Mouse (Mus musculus) CH12.LX (cell line): ENCODE measurements around the gene Nop2. TPM values are rescaled to one million over a fixed set of nuclear protein-coding genes. Genes with fewer than 3 reads are reported as not detected.

ENCODE experiments used
- DNase-seq: peaks from one replicate; pipeline ENCODE4 v3.0.0-alpha.2; 2013; ENCODE audit errors: extremely low read depth
- H3K27ac ChIP-seq: 2 replicates; pipeline ENCODE4 v1.5.1; 2012; ENCODE audit warnings: low read depth, mild to moderate bottlenecking, control low read depth, moderate library complexity; ENCODE audit not compliant: insufficient read depth
- H3K27me3 ChIP-seq: replicated peaks from 2 replicates; pipeline ENCODE3; 2012; ENCODE audit warnings: inconsistent platforms
- H3K36me3 ChIP-seq, 2 experiments: replicated peaks in 1 of 2; 2 replicates each; pipeline versions ENCODE3 to v1.6.1; 2012; ENCODE audit warnings: inconsistent platforms in 1 of 2, low read length in 1 of 2, mild to moderate bottlenecking in 1 of 2, mixed read lengths in 1 of 2, moderate library complexity in 1 of 2; ENCODE audit not compliant: control insufficient read depth in 1 of 2, insufficient read depth in 1 of 2
- H3K4me1 ChIP-seq, 2 experiments: 2 replicates each; pipeline ENCODE4 v1.6.1; 2012; ENCODE audit warnings: inconsistent platforms in 1 of 2, moderate library complexity in 1 of 2; ENCODE audit not compliant: insufficient read depth in 2 of 2, control insufficient read depth in 1 of 2
- H3K4me2 ChIP-seq: 2 replicates; pipeline ENCODE4 v1.6.1; 2012; ENCODE audit warnings: low read depth, mild to moderate bottlenecking, control low read depth; ENCODE audit not compliant: poor library complexity, insufficient read depth, severe bottlenecking
- H3K4me3 ChIP-seq, 3 experiments: fragments of 150-350 bp in 1 of 3; sonication (generic) in 1 of 3; replicated peaks in 1 of 3; 2 replicates each; pipeline versions ENCODE3 to v1.5.1; 2011 to 2012; ENCODE audit warnings: low read depth in 2 of 3, low read length in 2 of 3, mild to moderate bottlenecking in 2 of 3, moderate library complexity in 2 of 3, control low read depth in 1 of 3, improper control_type of control experiment in 1 of 3, inconsistent platforms in 1 of 3, mixed read lengths in 1 of 3; ENCODE audit not compliant: poor library complexity in 1 of 3
- H3K79me2 ChIP-seq: replicated peaks from 2 replicates; pipeline ENCODE4 v1.6.1; 2012; ENCODE audit warnings: mild to moderate bottlenecking, moderate library complexity; ENCODE audit not compliant: control insufficient read depth, poor library complexity, insufficient read depth, severe bottlenecking; ENCODE audit errors: extremely low read depth
- H3K9ac ChIP-seq: 2 replicates; pipeline ENCODE4 v1.6.1; 2012; ENCODE audit warnings: low read depth, mild to moderate bottlenecking, control low read depth, moderate library complexity; ENCODE audit not compliant: insufficient read depth
- H3K9me3 ChIP-seq: replicated peaks from 2 replicates; pipeline ENCODE3; 2012; ENCODE audit warnings: low read length, inconsistent platforms, mixed read lengths
- BHLHE40 ChIP-seq: IDR thresholded peaks from 2 replicates; pipeline ENCODE4 v1.6.1; 2011; ENCODE audit warnings: mild to moderate bottlenecking, low read depth, low read length, improper control_type of control experiment
- CHD2 ChIP-seq: IDR thresholded peaks from 2 replicates; pipeline ENCODE4 v1.6.1; 2011; ENCODE audit warnings: low read length, improper control_type of control experiment
- E2F4 ChIP-seq: IDR thresholded peaks from 2 replicates; pipeline ENCODE4 v1.6.1; 2011; ENCODE audit warnings: low read depth, low read length, improper control_type of control experiment; ENCODE audit not compliant: insufficient replicate concordance
- ELF1 ChIP-seq: IDR thresholded peaks from 2 replicates; pipeline ENCODE4 v1.6.1; 2014; ENCODE audit warnings: low read depth, mild to moderate bottlenecking, inconsistent platforms, low read length, improper control_type of control experiment
- ETS1 ChIP-seq: conservative IDR thresholded peaks from 2 replicates; pipeline ENCODE4 v1.6.1; 2012; ENCODE audit warnings: low read depth, mild to moderate bottlenecking, inconsistent platforms, low read length, improper control_type of control experiment, moderate library complexity
- GABPA ChIP-seq: IDR thresholded peaks from 2 replicates; pipeline ENCODE4 v1.6.1; 2012; ENCODE audit warnings: low read depth, low read length, improper control_type of control experiment, inconsistent platforms; ENCODE audit not compliant: insufficient replicate concordance
- IRF4 ChIP-seq: IDR thresholded peaks from 2 replicates; pipeline ENCODE4 v1.6.1; 2014; ENCODE audit warnings: low read depth, mild to moderate bottlenecking, inconsistent platforms, low read length, improper control_type of control experiment
- JUN ChIP-seq: IDR thresholded peaks from 2 replicates; pipeline ENCODE4 v1.6.1; 2011; ENCODE audit warnings: low read depth, mild to moderate bottlenecking, low read length, improper control_type of control experiment, moderate library complexity; ENCODE audit not compliant: insufficient read depth
- KAT2A ChIP-seq: IDR thresholded peaks from 2 replicates; pipeline ENCODE4 v1.6.1; 2012; ENCODE audit warnings: low read length, improper control_type of control experiment, inconsistent platforms; ENCODE audit not compliant: insufficient replicate concordance
- MAFK ChIP-seq: IDR thresholded peaks from 2 replicates; pipeline ENCODE4 v1.6.1; 2011; ENCODE audit warnings: low read length, improper control_type of control experiment; ENCODE audit not compliant: insufficient replicate concordance
- MAX ChIP-seq: IDR thresholded peaks from 2 replicates; pipeline ENCODE4 v1.6.1; 2011; ENCODE audit warnings: low read length, improper control_type of control experiment
- MXI1 ChIP-seq: IDR thresholded peaks from 2 replicates; pipeline ENCODE4 v1.6.1; 2011; ENCODE audit warnings: mild to moderate bottlenecking, low read depth, low read length, improper control_type of control experiment
- MYC ChIP-seq: IDR thresholded peaks from 2 replicates; pipeline ENCODE4 v1.6.1; 2011; ENCODE audit warnings: low read depth, mild to moderate bottlenecking, improper control_type of control experiment, low read length
- NRF1 ChIP-seq: IDR thresholded peaks from 2 replicates; pipeline ENCODE4 v1.6.1; 2014; ENCODE audit warnings: low read depth, mild to moderate bottlenecking, inconsistent platforms, low read length, improper control_type of control experiment, moderate library complexity
- RCOR1 ChIP-seq: conservative IDR thresholded peaks from 2 replicates; pipeline ENCODE4 v1.6.1; 2012; ENCODE audit warnings: low read depth, mild to moderate bottlenecking, inconsistent platforms, low read length, improper control_type of control experiment
- SIN3A ChIP-seq: IDR thresholded peaks from 2 replicates; pipeline ENCODE4 v1.6.1; 2012; ENCODE audit warnings: low read length, improper control_type of control experiment, inconsistent platforms
- SMC3 ChIP-seq: IDR thresholded peaks from 2 replicates; pipeline ENCODE4 v1.6.1; 2011; ENCODE audit warnings: low read depth, low read length, improper control_type of control experiment
- TCF12 ChIP-seq: IDR thresholded peaks from 2 replicates; pipeline ENCODE4 v1.6.1; 2014; ENCODE audit warnings: low read depth, mild to moderate bottlenecking, inconsistent platforms, low read length, improper control_type of control experiment
- UBTF ChIP-seq: IDR thresholded peaks from 2 replicates; pipeline ENCODE4 v1.6.1; 2012; ENCODE audit warnings: low read depth, mild to moderate bottlenecking, inconsistent platforms, low read length, improper control_type of control experiment, moderate library complexity
- USF2 ChIP-seq: conservative IDR thresholded peaks from 2 replicates; pipeline ENCODE4 v1.6.1; 2011; ENCODE audit warnings: low read depth, low read length, improper control_type of control experiment
- ZC3H11A ChIP-seq: IDR thresholded peaks from 2 replicates; pipeline ENCODE4 v1.6.1; 2012; ENCODE audit warnings: low read depth, mild to moderate bottlenecking, inconsistent platforms, low read length, improper control_type of control experiment
- ZKSCAN1 ChIP-seq: IDR thresholded peaks from 2 replicates; pipeline ENCODE4 v1.6.1; 2012; ENCODE audit warnings: low read depth, inconsistent platforms, low read length, improper control_type of control experiment, borderline replicate concordance
- ZMIZ1 ChIP-seq: IDR thresholded peaks from 2 replicates; pipeline ENCODE4 v1.6.1; 2012; ENCODE audit warnings: low read depth, mild to moderate bottlenecking, inconsistent platforms, low read length, improper control_type of control experiment
- ZNF384 ChIP-seq: IDR thresholded peaks from 2 replicates; pipeline ENCODE4 v1.6.1; 2012; ENCODE audit warnings: low read depth, low read length, improper control_type of control experiment, inconsistent platforms
- dilution Hi-C: fragments of 300-500 bp; cut with MboI; formaldehyde crosslinking; loops from 2 replicates; pipeline ENCODE4 v1.14.3; 2020; ENCODE audit warnings: low sequenced_read_pairs; ENCODE audit not compliant: extremely low pct_unique_long_range_greater_than_20kb, extremely low pct_ligation_motif_present
- in situ Hi-C: fragments of 300-500 bp; cut with MboI; formaldehyde crosslinking; loops from 3 replicates; pipeline ENCODE4 v1.14.3; 2019; ENCODE audit warnings: low sequenced_read_pairs, low pct_ligation_motif_present, low pct_unique_long_range_greater_than_20kb, mixed read lengths
- polyA plus RNA-seq: library from polyadenylated mRNA; unstranded; fragments of >175 nt; gene quantifications from 2 replicates; pipeline ENCODE4 v1.2.1, GENCODE M21; 2012; ENCODE audit warnings: low read depth; ENCODE audit not compliant: insufficient read length
- total RNA-seq, 2 experiments: library from RNA; depleted of rRNA; stranded (reverse); fragments of 300-350 nt in 1 of 2; fragments of >200 nt in 1 of 2; gene quantifications; 2 replicates each; pipeline ENCODE4 v1.2.3; 2012 to 2014

The Nop2 gene
- total and polyA plus RNA-seq, 3 experiments, result 128 to 175 (median 154) TPM

DNA sequence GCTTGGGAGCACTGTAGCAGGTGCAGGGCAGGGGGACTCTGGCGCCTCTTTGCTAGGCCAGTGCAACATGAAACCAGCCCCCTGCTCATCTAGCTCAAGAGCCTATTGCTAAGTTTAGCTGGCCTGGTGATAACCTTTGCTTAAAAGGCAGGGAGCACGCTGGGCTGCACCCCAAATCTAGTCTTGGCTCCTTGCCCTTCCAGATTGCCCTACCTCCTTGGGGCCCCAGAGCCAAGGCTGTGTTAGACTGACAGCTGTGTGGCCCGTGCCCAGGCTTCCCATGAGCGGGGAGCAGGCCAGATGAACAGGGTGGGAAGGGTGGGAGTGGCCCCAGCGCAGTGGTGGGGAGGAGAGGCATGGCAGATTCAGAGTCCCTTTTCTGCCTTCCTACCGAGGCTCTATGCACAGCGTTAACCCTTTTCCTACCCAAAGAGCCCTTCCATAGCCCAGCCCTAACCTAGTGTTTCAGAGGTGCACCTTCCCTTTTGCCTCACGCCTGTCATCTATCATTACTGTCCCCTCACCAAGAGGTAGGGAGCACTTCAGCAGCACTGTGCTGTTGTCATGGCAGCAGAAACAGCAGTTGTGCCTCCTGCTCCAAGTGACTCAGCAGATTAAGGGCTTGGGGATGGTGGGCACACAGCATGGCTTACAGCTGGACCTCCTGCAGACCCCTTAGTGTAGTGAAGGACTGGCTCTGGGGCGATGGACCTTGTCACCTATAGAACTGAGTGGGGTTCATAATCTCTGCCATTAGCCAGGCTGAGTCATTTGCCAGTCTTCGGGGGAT is 35.3 kb downstream of the Nop2 start:
- peaks cover 62 to 72% of the 10 kb centered on the region in 2 experiments for H3K36me3 ChIP-seq
- dilution Hi-C loops, result no loop called here
- DNase-seq, result peak; percentile 44
- peaks cover 21% of the 10 kb centered on the region for H3K79me2 ChIP-seq
- no peaks in the 10 kb centered on the region for H3K27me3 ChIP-seq
- TF ChIP-seq MAFK, result peak; percentile 39; the same call in 1 of the 2 replicates
- no peak for TF ChIP-seq USF2
- TF ChIP-seq SMC3, result no peak
- peak; percentile 27; the same call in 1 of the 2 replicates for TF ChIP-seq CHD2
- peak; percentile 53; the same call in 1 of the 2 replicates for TF ChIP-seq MXI1
- no peak for TF ChIP-seq KAT2A
- TF ChIP-seq IRF4, result no peak
- no peak for TF ChIP-seq BHLHE40
- TF ChIP-seq ZC3H11A, result no peak
- TF ChIP-seq GABPA, result no peak
- TF ChIP-seq MYC, result 0 out of 2 replicates have a peak, but pooled peaks have one; percentile 10
- no peak for TF ChIP-seq TCF12
- no peak for TF ChIP-seq ELF1
- TF ChIP-seq SIN3A, result no peak
- TF ChIP-seq RCOR1, result 0 out of 2 replicates have a peak, but pooled peaks have one; percentile 6
- no peak for TF ChIP-seq E2F4
- no peak for TF ChIP-seq ETS1
- no peak for TF ChIP-seq MAX
- no peak for TF ChIP-seq ZKSCAN1
- TF ChIP-seq JUN, result no peak
- no peak for TF ChIP-seq UBTF
- peak; percentile 11; the same call in 1 of the 2 replicates for TF ChIP-seq ZMIZ1
- no peak for TF ChIP-seq NRF1
- no peak for TF ChIP-seq ZNF384
- H3K27ac ChIP-seq, result peak overlapping the region; percentile 83
- H3K9ac ChIP-seq, result peak overlapping the region; percentile 50; the same call in 1 of the 2 replicates
- in situ Hi-C loops, result no loop called here
- peaks cover 11 to 24% of the 10 kb centered on the region in 2 experiments for H3K4me1 ChIP-seq
- H3K9me3 ChIP-seq, result no peaks in the 10 kb centered on the region
- peak overlapping the region; percentile 64 to 97 (median 75) for H3K4me3 ChIP-seq
- peak overlapping the region; percentile 81 for H3K4me2 ChIP-seq
